Mouse (Mus musculus): ENCODE data around the gene Trim37. TPM values are rescaled to one million over a fixed set of nuclear protein-coding genes. Genes with fewer than 3 reads are reported as not detected.

The Trim37 gene
- total RNA-seq (2023): 10 to 100 TPM; 12.1 to 15.8 TPM

GRCm38 (mm10) chr11:87126824-87127816 lies at the start of gene Trim37:
TSS of gene Trim37 (plus strand) at chr11:87127077.

GRCm38 (mm10) chr11:87086290-87086984 lies 40.4 kb upstream of the Trim37 start, which contains the start of gene Smg8:
TSS of gene Smg8 (minus strand) at chr11:87086774.

GRCm38 (mm10) chr11:87108409-87108754 lies 18.5 kb upstream of the Trim37 start, which contains the start of gene Prr11:
TSS of gene Prr11 (minus strand) at chr11:87108708.

GRCm38 (mm10) chr11:87108755-87109518 lies 17.9 kb upstream of the Trim37 start, which contains the start of gene Ska2:
TSS of gene Ska2 (plus strand) at chr11:87109234.

Other genes with a start within 250 kb of the Trim37 start
- gene Ypel2, start 133.4 kb upstream of the Trim37 start, total RNA-seq (2023): 1 to 10 TPM; 2.7 to 2.9 TPM
- under 1 TPM; 0.52 to 0.56 TPM for gene Gdpd1, start 53.0 kb upstream of the Trim37 start, total RNA-seq (2023)
- 10 to 100 TPM; 26.9 to 27.1 TPM for gene Smg8, start 40.3 kb upstream of the Trim37 start, total RNA-seq (2023)
- gene Prr11, start 18.4 kb upstream of the Trim37 start, total RNA-seq (2023): 1 to 10 TPM; 1.2 to 1.5 TPM
- gene Ska2, start 17.8 kb upstream of the Trim37 start, total RNA-seq (2023): 10 to 100 TPM in 1 of 2 experiments, 1 to 10 TPM in 1; 7.0 to 12.7 TPM
- under 1 TPM; 0.77 to 0.90 TPM for gene Ppm1e, start 231.9 kb downstream of the Trim37 start, total RNA-seq (2023)

All from T-cell, adult 66 days (primary cell).